Mouse (Mus musculus) MN1 (cell line): ENCODE data around the gene Col7a1.

ENCODE experiments used
- DNase-seq: peaks from one replicate; pipeline ENCODE4 v3.0.0-alpha.2; 2016; ENCODE audit warnings: low spot score

The Col7a1 gene

DNA sequence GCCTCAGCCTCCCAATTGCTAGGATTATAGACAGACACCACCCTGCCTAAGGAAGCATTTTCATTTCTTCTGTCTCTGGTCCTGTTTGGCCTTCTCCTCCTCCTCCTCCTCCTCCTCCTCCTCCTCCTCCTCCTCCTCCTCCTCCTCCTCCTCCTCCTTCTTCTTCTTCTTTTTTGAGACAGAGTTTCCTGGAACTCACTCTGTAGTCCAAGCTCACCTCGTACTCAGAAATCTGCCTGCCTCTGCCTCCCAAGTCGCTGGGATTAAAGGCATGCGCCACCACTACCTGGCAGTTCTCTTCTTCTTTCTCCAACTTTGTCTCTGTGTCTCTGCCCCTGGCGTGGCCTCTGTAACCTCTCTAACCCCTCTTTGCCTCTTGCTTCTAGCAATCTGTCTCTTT is 32.3 kb downstream of the Col7a1 start, which contains the start of gene Ucn2:
Ucn2 (plus strand) TSS at position 301 of the 400 bp plus-strand sequence.
- DNase-seq, result no peak

DNA sequence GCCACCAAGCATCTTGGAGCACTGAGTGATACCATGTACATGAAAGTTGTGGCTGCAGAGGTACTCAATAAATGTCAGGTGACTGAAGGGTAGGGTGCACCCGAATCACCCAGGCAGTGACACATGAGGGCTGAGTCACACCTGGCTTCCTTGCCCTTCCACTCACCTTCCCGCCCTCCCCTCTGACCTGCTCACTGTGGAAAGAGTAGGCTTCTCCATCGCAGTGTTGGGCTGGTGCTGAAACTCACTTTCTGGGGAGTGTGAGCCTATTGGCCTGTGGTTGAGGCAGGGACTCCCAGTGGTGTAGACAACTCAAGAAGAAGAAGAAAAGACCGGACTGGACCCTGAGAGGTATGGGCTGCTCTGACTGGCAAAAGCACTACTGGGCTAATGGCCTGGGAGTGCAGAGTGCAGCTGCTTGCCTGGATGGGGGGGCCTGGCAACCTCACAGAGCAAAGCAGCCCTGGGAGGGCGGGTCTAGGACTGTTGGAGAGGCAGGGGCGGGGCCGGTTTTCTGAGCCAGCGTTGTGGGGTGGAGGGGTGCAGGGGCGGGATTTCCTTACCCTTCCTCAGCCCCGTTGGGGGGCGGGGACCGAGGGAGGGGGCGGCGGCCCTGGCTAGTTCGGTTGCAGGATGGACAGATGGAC is 34.4 kb downstream of the Col7a1 start:
- peak; percentile 14 for DNase-seq

DNA sequence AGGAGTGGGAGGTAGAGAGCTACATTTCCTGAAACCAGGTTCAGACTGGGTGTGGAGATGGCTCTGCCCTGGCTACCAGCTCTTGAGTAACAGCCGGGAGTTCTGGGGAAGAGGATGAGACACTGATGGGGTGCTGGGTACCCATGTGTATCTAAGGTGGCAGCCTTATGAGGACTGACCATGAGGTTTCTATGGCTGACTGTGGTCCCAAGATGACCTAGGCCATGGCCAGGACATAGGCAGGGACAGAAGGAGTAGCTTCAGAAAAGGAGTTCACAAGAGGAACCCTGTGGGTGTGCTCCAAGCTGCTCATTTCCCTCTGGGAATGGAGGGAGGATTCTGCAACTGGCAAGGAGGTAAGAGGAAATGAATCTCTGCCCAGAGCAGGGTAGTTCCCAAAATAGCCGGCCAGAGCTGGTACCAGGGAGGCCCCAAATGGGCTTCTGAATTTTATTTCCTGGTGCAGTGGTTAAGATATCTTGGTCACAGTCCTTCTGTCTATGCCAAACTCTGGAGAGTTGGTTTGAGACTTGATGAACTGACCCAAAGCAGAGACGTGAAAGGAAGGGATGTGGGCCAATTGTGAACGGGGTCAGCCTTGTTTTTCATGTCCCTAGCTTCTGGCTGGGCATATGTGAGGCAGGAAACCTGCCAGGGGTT is 36.5 kb downstream of the Col7a1 start:
- no peak for DNase-seq

DNA sequence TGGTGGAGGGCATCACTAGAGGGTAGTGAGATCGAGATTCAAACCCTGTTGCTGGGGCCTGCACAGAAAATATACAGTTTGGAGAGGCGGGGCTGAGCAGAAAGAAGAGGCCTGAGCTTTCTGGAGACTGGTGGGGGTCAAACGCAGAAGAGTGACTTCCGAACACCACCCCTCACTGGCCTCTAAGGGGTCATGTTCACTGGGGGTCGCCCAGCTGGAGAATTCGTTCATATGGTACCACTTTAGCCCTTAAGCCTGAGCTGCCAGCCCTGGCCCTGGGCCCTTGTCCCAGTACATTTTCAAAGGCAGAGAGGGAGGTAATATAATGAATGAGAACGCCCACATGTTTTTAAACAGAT is 37.1 kb downstream of the Col7a1 start:
- no peak for DNase-seq

DNA sequence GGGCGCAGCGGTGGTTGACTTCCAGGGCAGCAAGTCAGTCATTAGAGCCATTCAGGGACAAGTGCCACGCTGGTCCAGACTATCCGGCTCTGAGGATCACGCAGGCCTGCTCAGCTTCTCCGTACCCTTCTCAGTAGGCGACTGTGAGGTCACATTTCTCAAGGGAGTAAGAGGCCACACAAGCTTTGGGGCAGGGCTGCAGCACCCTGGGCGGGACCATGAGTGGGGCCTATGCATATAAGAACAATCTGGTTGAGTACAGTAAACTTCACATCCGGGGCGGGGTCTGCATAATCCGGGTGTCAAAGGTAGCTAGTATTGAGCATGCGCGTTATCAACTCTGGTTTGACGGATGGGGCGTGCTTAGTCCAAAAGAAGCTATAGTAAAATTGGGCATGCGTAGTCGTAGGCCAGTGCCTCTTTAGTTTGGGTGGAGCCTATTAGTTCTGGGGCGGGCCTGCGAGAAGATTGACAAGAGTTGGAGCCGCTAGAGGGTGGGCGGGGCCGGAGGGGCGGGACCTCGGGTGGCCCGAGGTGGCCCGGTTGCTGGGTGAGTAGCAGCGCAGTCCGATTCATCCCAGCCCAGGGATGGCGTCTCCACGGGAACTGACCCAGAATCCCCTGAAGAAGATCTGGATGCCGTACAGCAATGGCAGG is 38.2 kb downstream of the Col7a1 start, which contains the start of gene Pfkfb4:
Pfkfb4 (plus strand) TSS at position 351 of the 657 bp plus-strand sequence.
- DNase-seq, result peak; percentile 95

DNA sequence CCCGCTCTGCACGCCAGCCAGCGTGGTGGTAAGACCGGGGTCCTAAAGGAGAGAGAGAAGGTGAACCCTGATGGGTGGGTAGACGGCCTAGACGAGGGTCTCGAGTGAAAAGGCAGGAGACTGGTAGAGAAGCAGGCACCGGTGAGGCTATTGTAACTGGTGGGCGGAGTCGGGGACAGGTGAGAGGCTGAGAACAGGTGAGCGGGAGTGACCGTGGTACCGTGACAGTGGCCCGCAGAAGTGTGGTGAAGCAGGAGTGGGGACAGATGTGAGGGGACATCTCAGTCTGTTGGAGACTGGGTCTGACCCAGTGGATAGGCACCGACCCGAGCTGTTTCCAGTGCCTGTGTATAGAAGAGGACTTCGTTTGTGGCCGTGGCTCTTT is 38.7 kb downstream of the Col7a1 start:
- no peak for DNase-seq

DNA sequence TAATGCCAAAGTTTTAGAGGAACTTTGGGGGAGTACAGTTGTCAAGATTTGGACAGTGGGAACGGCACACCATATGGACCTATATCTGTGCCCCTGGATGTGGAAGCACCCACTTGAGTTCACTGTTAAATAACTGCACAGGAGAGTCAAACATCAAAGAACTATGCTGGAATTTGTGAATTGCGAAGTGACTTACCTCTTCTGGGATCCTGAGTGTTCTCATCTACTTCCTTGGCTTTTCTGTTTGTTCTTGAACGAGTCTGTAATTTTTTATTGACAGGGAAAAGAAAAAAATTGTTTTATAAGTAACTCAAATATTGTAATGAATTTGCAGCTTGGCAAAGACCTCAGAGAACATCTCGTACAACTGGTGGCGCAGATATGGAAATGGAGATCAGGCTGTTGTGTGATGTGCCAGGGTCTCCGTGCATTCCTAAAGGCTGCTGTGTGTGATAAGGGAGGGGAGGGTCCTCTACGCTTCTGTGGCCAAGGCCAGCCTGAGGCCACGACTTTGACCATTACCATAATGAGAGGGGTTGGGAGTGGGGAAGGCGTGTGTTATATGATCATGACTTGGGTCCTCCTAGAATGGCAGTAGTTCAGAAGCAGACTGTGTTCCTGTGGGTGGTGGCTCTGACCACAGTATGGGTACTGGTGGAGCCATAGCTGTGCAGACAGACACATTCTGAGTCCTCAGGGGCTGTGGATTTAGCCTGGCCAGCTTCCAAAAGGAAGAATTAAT is 39.4 kb downstream of the Col7a1 start:
- DNase-seq, result no peak

GRCm38 (mm10) chr9:108996411-108996810 is 43.0 kb downstream of the Col7a1 start:
- no peak for DNase-seq

DNA sequence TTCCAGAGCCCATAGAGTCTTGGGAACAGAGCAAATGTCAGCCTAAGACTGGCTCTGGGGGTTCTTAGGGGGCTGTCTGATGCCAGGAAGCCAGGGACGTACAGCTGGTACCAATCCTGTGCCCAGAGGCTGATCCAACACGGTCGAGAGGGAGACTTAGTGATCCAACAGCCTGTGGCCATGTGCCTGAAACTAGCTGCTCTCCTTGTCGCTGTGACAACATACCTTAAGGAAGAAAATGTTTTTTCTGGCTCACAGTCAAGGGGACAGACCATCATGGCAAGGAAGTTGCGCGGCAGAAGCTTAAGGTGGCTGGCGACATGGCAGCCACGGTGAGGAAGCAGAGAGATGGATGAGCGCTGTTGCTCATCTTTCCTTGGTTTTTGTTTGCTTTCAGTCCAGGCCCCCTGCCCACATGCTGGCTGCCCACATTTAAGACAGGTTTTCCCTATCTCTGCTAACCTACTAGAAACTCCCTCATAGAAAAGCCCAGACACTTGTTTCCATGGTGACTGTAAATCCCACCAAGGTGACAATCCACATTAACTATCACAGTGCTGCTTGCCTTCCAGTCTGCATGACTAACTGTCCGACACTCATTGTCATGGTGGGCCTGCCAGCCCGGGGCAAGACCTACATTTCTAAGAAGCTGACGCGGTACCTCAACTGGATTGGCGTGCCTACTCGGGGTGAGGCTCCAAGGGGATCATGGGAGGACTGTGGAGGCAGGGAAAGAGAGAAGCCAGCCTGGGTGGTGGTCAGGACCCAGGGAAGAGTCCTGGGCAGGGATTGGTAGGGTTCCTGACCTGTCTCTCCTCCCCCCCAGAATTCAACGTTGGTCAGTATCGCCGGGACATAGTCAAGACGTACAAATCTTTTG is 45.1 kb downstream of the Col7a1 start:
- DNase-seq, result no peak

GRCm38 (mm10) chr9:108999167-108999526 is 45.8 kb downstream of the Col7a1 start:
- DNase-seq, result no peak

- peak; percentile 65 for DNase-seq
These were observed 47.3 kb downstream of the Col7a1 start for GRCm38 (mm10) chr9:109000726-109001125.

GRCm38 (mm10) chr9:109003201-109003600 is 49.8 kb downstream of the Col7a1 start:
- DNase-seq, result peak; percentile 42

GRCm38 (mm10) chr9:109007025-109007780 is 53.8 kb downstream of the Col7a1 start:
- DNase-seq, result no peak

DNA sequence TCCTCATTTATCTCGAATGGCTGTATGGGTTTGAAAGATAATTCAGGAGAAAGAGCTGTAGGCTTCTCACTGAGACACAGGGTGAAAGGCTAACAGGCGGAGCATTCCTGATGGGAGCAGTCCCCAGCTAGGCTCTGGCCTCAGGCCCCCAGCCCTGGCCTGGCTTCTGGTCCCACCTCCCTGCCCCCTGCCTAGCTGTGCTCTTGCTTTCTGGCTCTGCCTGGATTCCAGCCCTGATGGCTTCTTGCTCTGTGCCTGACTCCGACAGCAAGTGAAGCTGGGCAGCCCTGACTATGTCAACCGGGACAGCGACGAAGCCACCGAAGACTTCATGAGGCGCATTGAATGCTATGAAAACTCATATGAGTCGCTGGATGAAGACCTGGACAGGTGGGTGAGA is 54.7 kb downstream of the Col7a1 start:
- no peak for DNase-seq

DNA sequence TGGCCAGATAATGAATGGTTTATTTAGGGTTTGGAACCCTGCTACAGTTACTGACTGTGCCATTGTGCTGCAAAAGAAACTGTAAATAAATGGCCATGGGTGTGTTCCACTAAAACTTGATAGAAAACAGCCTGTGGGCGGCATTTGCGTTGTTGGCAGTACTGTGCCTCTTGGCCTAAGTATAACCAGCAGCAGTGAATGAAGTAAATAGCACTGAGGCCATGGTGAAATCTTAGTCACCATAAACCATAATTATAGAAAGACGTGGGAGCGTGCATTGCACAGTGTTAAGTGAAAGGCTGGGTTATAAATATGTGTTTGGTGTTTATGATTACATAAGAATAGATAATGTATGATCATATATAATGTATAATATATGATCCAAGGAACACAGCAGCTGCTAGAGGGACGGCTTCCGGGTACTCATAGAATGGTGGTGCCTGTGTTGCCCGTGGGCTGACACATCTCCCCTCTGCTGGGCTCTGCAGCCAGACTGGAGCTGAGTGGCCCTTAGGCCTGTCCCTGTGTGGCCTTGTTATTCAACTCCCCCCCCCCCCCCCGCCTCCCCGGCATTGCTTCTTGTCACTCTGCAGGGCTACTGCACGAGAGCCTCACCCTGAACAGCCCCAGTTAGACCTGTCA is 55.7 kb downstream of the Col7a1 start:
- no peak for DNase-seq

- no peak for DNase-seq
These were observed 56.4 kb downstream of the Col7a1 start for GRCm38 (mm10) chr9:109009636-109010315.

DNA sequence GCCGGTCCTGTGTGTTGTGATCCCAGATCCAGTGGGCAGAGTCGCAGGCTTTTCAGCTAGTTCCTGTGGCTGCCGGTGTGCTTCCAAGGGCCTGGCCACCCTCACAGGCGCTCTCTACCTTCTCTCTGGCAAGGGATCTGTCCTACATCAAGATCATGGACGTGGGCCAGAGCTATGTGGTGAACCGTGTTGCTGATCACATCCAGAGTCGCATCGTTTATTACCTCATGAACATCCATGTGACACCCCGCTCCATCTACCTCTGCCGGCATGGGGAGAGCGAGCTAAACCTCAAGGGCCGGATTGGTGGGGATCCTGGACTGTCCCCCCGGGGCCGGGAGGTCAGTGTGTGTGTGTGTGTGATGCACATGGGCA is 56.9 kb downstream of the Col7a1 start:
- peak; percentile 26 for DNase-seq

DNA sequence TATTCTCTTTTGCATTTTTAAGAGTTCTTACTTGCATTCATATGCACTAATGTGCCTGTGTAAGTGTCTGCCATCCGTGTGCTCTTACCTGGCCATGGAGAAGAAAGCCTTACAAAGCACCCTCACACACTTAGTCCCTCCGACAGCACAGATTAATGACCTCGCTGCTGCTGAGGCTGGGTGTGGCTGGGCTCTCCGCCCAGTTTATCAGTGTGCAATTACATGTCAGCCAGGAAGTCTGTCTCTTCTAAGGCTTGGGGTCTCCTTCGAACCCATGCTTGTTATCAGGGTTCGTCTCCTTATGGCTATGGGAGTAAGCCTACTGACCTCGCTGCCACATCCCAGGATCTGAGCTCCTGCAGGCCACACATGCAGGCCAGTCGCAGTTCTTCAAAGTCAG is 62.0 kb downstream of the Col7a1 start:
- no peak for DNase-seq

GRCm38 (mm10) chr9:109016973-109017604 is 63.7 kb downstream of the Col7a1 start:
- DNase-seq, result no peak
